Mouse (Mus musculus) embryonic facial prominence, embryonic 11.5 days (tissue): Measurements from ENCODE around the gene Olfr1361. TPM values are rescaled to one million over a fixed set of nuclear protein-coding genes. Genes with fewer than 3 reads are reported as not detected.

Source experiments
- ATAC-seq: fragments of 200-750 bp; cut with Nextera tagmentation; replicated peaks from 2 replicates; pipeline ENCODE4 v1.8.0; 2017; ENCODE audit warnings: low read depth; ENCODE audit not compliant: insufficient number of reproducible peaks, low FRiP score, low TSS enrichment
- DNase-seq: peaks from one replicate; pipeline ENCODE4 v3.0.0-alpha.2; 2015; ENCODE audit warnings: low spot score
- H3K27ac ChIP-seq: fragments of 300-500 bp; sonication (generic); replicated peaks from 2 replicates; pipeline ENCODE4 v1.5.1; 2014; ENCODE audit warnings: mild to moderate bottlenecking, low read depth, low read length, control low read depth
- H3K27me3 ChIP-seq: fragments of 300-500 bp; sonication (generic); 2 replicates; pipeline ENCODE4 v1.6.1; 2014; ENCODE audit warnings: mild to moderate bottlenecking, low read length, moderate library complexity, mixed read lengths; ENCODE audit not compliant: control insufficient read depth, insufficient read depth
- H3K36me3 ChIP-seq: fragments of 300-500 bp; sonication (generic); replicated peaks from 2 replicates; pipeline ENCODE4 v1.6.1; 2014; ENCODE audit warnings: low read depth, mild to moderate bottlenecking, low read length, moderate library complexity, mixed read lengths; ENCODE audit not compliant: control insufficient read depth, insufficient read depth
- H3K4me1 ChIP-seq: fragments of 300-500 bp; sonication (generic); 2 replicates; pipeline ENCODE4 v1.6.1; 2014; ENCODE audit warnings: low read length, mixed read lengths; ENCODE audit not compliant: control insufficient read depth, insufficient read depth
- H3K4me2 ChIP-seq: fragments of 300-500 bp; sonication (generic); 2 replicates; pipeline ENCODE4 v1.6.1; 2014; ENCODE audit warnings: low read depth, mild to moderate bottlenecking, control low read depth, low read length, moderate library complexity
- H3K4me3 ChIP-seq: fragments of 300-500 bp; sonication (generic); 2 replicates; pipeline ENCODE4 v1.5.1; 2014; ENCODE audit warnings: low read depth, low read length, control low read depth
- H3K9ac ChIP-seq: fragments of 300-500 bp; sonication (generic); replicated peaks from 2 replicates; pipeline ENCODE4 v1.6.1; 2014; ENCODE audit warnings: mild to moderate bottlenecking, control low read depth, low read length
- H3K9me3 ChIP-seq: fragments of 300-500 bp; sonication (generic); replicated peaks from 2 replicates; pipeline ENCODE4 v1.6.1; 2016; ENCODE audit warnings: mild to moderate bottlenecking, low read length, inconsistent platforms, mixed read lengths; ENCODE audit not compliant: control insufficient read depth
- WGBS: fragments of 180-500 bp; shearing (Covaris S2); extraction: QIAGEN DNeasy Blood & Tissue Kit; methylation state at CpG from one replicate; pipeline ENCODE4 v1.1.7; 2014; 5-methylcytosine and 5-hydroxymethylcytosine counted together
- polyA plus RNA-seq: library from polyadenylated mRNA; unstranded; fragments of >200 nt; fragmentation: Nextera tagmentation; extraction: Ambion mirVana; gene quantifications from 2 replicates; pipeline ENCODE4 v1.2.1, GENCODE M21; 2014

Olfr1361 gene
- polyA plus RNA-seq: not detected in 2 replicates

- H3K9ac ChIP-seq: no peak within 1 kb of the TSS
- H3K9me3 ChIP-seq: no peaks in the 10 kb centered on the region
- WGBS: 62% methylated on average over 2 of the region's 2 CpGs
- no peaks in the 10 kb centered on the region for H3K4me1 ChIP-seq
- no peak within 1 kb of the TSS for H3K4me2 ChIP-seq
- no peak for ATAC-seq
- DNase-seq: no peak
- no peak within 1 kb of the TSS for H3K27ac ChIP-seq
- no peaks in the 10 kb centered on the region for H3K36me3 ChIP-seq
- no peak within 1 kb of the TSS for H3K4me3 ChIP-seq
- no peaks in the 10 kb centered on the region for H3K27me3 ChIP-seq
Measured at GRCm38 (mm10) chr13:21663286-21663685, at the start of gene Olfr1361. TSS of gene Olfr1361 (minus strand) at chr13:21663386.

- no peaks in the 10 kb centered on the region for H3K4me1 ChIP-seq
- H3K27ac ChIP-seq: no peak overlapping the region
- H3K4me3 ChIP-seq: peak overlapping the region; percentile 38
- no peak overlapping the region; the same call in 1 of the 2 replicates for H3K9ac ChIP-seq
- H3K27me3 ChIP-seq: no peaks in the 10 kb centered on the region
- DNase-seq (no peak), ATAC-seq (no peak)
- H3K4me2 ChIP-seq: peak overlapping the region; percentile 24
- H3K36me3 ChIP-seq: no peaks in the 10 kb centered on the region
- no peaks in the 10 kb centered on the region for H3K9me3 ChIP-seq
- WGBS: 37% methylated on average over 4 of the region's 4 CpGs
Measured at GRCm38 (mm10) chr13:21711698-21712097, 48.5 kb upstream of the Olfr1361 start.

- no peak overlapping the region; the same call in 1 of the 2 replicates for H3K9ac ChIP-seq
- ATAC-seq (peak; percentile 68), DNase-seq (peak; percentile 80)
- H3K4me1 ChIP-seq: no peaks in the 10 kb centered on the region
- H3K4me2 ChIP-seq: peak overlapping the region; percentile 24
- H3K27me3 ChIP-seq: no peaks in the 10 kb centered on the region
- no peak overlapping the region for H3K27ac ChIP-seq
- peak overlapping the region; percentile 38 for H3K4me3 ChIP-seq
- no peaks in the 10 kb centered on the region for H3K9me3 ChIP-seq
- 3% methylated on average over 22 of the region's 22 CpGs for WGBS
- H3K36me3 ChIP-seq: no peaks in the 10 kb centered on the region
Measured at GRCm38 (mm10) chr13:21710821-21711525, 47.8 kb upstream of the Olfr1361 start.

GRCm38 (mm10) chr13:21710031-21710711 is 47.0 kb upstream of the Olfr1361 start:
- peak overlapping the region; percentile 62 for H3K9ac ChIP-seq
- H3K4me2 ChIP-seq: peak overlapping the region; percentile 29; the same call in 1 of the 2 replicates
- H3K27me3 ChIP-seq: no peaks in the 10 kb centered on the region
- ATAC-seq: peak; percentile 79
- DNase-seq: peak; percentile 91
- peak overlapping the region; percentile 55 for H3K4me3 ChIP-seq
- H3K4me1 ChIP-seq: no peaks in the 10 kb centered on the region
- WGBS: under 1% methylated on average over 32 of the region's 32 CpGs
- H3K36me3 ChIP-seq: no peaks in the 10 kb centered on the region
- 0 out of 2 replicates have a peak overlapping the region, but pooled peaks have one; percentile 28 for H3K27ac ChIP-seq
- no peaks in the 10 kb centered on the region for H3K9me3 ChIP-seq

GRCm38 (mm10) chr13:21706669-21707068 is 43.5 kb upstream of the Olfr1361 start:
- H3K27ac ChIP-seq: no peak overlapping the region
- H3K9me3 ChIP-seq: no peaks in the 10 kb centered on the region
- no peak overlapping the region for H3K9ac ChIP-seq
- DNase-seq (no peak), ATAC-seq (no peak)
- no peaks in the 10 kb centered on the region for H3K27me3 ChIP-seq
- 77% methylated on average over 4 of the region's 4 CpGs for WGBS
- no peak overlapping the region for H3K4me2 ChIP-seq
- no peak overlapping the region for H3K4me3 ChIP-seq
- H3K4me1 ChIP-seq: no peaks in the 10 kb centered on the region
- no peaks in the 10 kb centered on the region for H3K36me3 ChIP-seq

- H3K36me3 ChIP-seq: no peaks in the 10 kb centered on the region
Measured at GRCm38 (mm10) chr13:21697811-21698210, 34.6 kb upstream of the Olfr1361 start, which contains the start of gene Olfr1359. TSS of gene Olfr1359 (plus strand) at chr13:21698111.

GRCm38 (mm10) chr13:21677305-21677704 is 14.1 kb upstream of the Olfr1361 start, which contains the start of gene Olfr1360:
TSS of gene Olfr1360 (minus strand) at chr13:21677405.
- 73% methylated on average over 2 of the region's 2 CpGs for WGBS
- Histone ChIP-seq H3K9me3 (no peaks in the 10 kb centered on the region), H3K4me2 (no peak within 1 kb of the TSS), H3K27ac (no peak within 1 kb of the TSS), H3K36me3 (no peaks in the 10 kb centered on the region), H3K9ac (no peak within 1 kb of the TSS), H3K27me3 (no peaks in the 10 kb centered on the region), H3K4me3 (no peak within 1 kb of the TSS), H3K4me1 (no peaks in the 10 kb centered on the region)
- DNase-seq (no peak), ATAC-seq (no peak)

More at GRCm38 (mm10) chr13:21697811-21698210, 34.6 kb upstream of the Olfr1361 start, which contains the start of gene Olfr1359:
- no peak within 1 kb of the TSS for H3K27ac ChIP-seq
- no peaks in the 10 kb centered on the region for H3K27me3 ChIP-seq
- H3K4me1 ChIP-seq: no peaks in the 10 kb centered on the region
- H3K4me2 ChIP-seq: no peak within 1 kb of the TSS
- H3K9ac ChIP-seq: no peak within 1 kb of the TSS
- ATAC-seq (no peak), DNase-seq (no peak)
- no peaks in the 10 kb centered on the region for H3K9me3 ChIP-seq
- no peak within 1 kb of the TSS for H3K4me3 ChIP-seq

- H3K27me3 ChIP-seq: no peaks in the 10 kb centered on the region
- WGBS: 87% methylated on average over 2 of the region's 2 CpGs
Measured at GRCm38 (mm10) chr13:21642418-21642817, 20.8 kb downstream of the Olfr1361 start, which contains the start of gene Olfr11. TSS of gene Olfr11 (minus strand) at chr13:21642518.

More at GRCm38 (mm10) chr13:21642418-21642817, 20.8 kb downstream of the Olfr1361 start, which contains the start of gene Olfr11:
- no peak within 1 kb of the TSS for H3K4me2 ChIP-seq
- DNase-seq: no peak
- H3K9ac ChIP-seq: no peak within 1 kb of the TSS
- H3K4me1 ChIP-seq: no peaks in the 10 kb centered on the region
- no peaks in the 10 kb centered on the region for H3K36me3 ChIP-seq
- H3K4me3 ChIP-seq: no peak within 1 kb of the TSS
- no peaks in the 10 kb centered on the region for H3K9me3 ChIP-seq
- H3K27ac ChIP-seq: no peak within 1 kb of the TSS
- ATAC-seq: no peak
